Mouse (Mus musculus) 416B (cell line): ENCODE measurements at regions not wholly inside any gene's neighbourhood (a gene's known extent, or its start where the extent isn't known, plus 50 kb on each side); places are given as distances from the start of the nearest gene placed in this dataset.

Experiments used
- DNase-seq: peaks from one replicate; pipeline ENCODE4 v3.0.0; 2011; ENCODE audit warnings: low read depth

DNA sequence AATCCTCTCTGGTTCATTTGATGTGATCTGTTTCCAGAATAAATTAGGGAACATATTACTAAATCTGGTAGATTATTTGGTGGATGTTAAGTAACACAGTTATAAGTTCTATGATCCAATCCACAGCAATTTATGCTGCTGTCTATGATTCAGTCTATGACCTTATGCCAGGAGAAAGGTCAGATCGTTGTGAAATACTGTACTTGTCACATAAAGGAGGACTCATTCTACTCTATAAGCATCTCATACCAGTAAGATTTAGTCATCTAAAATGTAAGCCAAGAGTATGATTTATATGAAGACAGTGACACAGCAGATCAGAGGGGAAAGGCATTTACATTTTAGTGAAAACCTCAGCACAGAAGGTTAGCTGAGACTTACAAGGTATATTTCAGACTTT, 1677.5 kb upstream of the Pcdh10 start:
- no peak for DNase-seq

DNA sequence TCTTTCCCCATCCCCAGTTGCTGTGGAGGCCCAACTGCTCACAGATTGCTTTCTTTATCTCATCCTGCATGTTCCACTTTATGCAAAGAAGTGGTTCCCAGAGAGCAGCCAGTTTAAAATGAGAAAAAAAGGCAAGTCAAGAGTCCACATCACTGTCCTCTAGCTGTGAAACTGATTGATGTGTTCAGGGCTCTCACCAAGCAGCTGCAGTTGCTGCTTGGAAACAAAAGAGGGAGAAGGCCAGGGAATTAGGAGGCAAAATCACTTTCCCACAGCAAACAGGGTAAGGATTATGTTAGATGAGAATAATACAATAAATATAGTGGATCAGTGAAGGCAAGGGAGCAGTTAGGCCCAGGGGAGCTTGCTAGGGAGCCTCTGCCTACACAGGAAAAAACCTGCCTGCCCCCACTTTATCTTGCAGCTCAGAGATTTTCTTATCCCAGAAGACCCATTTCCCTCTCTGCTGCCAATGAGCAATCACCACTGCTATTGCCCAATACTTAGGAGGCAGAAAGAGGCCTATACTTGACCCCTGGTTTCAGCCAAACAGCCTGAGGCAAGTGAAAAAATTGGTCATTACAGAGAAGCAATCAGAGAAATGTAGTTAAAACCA, 1658.3 kb upstream of the Pcdh10 start:
- peak; percentile 1 for DNase-seq
